Mouse (Mus musculus) neural tube, embryonic 13.5 days (tissue): Measurements from ENCODE around the gene Dnajb12. TPM values are rescaled to one million over a fixed set of nuclear protein-coding genes. Genes with fewer than 3 reads are reported as not detected.

Experiments used
- ATAC-seq: fragments of 200-750 bp; cut with Nextera tagmentation; 2 replicates; pipeline ENCODE4 v1.8.0; 2017; ENCODE audit warnings: low read depth, mild to moderate bottlenecking, moderate TSS enrichment, moderate library complexity
- H3K27ac ChIP-seq: fragments of 300-500 bp; sonication (generic); replicated peaks from 2 replicates; pipeline ENCODE4 v1.5.1; 2015; ENCODE audit warnings: moderate library complexity, mild to moderate bottlenecking, inconsistent platforms
- H3K27me3 ChIP-seq: fragments of 300-500 bp; sonication (generic); 2 replicates; pipeline ENCODE4 v1.6.1; 2015; ENCODE audit warnings: mild to moderate bottlenecking, inconsistent platforms
- H3K36me3 ChIP-seq: fragments of 300-500 bp; sonication (generic); 2 replicates; pipeline ENCODE4 v1.6.1; 2015; ENCODE audit warnings: mild to moderate bottlenecking, inconsistent platforms
- H3K4me1 ChIP-seq: fragments of 300-500 bp; sonication (generic); replicated peaks from 2 replicates; pipeline ENCODE4 v1.6.1; 2015; ENCODE audit warnings: inconsistent platforms
- H3K4me2 ChIP-seq: fragments of 300-500 bp; sonication (generic); 2 replicates; pipeline ENCODE4 v1.6.1; 2015; ENCODE audit warnings: inconsistent platforms, mild to moderate bottlenecking, moderate library complexity
- H3K4me3 ChIP-seq: fragments of 300-500 bp; sonication (generic); 2 replicates; pipeline ENCODE4 v1.5.1; 2015; ENCODE audit warnings: mild to moderate bottlenecking, inconsistent platforms
- H3K9ac ChIP-seq: fragments of 300-500 bp; sonication (generic); 2 replicates; pipeline ENCODE4 v1.6.1; 2015; ENCODE audit warnings: moderate library complexity, mild to moderate bottlenecking, inconsistent platforms
- H3K9me3 ChIP-seq: fragments of 300-500 bp; sonication (generic); 2 replicates; pipeline ENCODE4 v1.6.1; 2016; ENCODE audit warnings: inconsistent platforms
- WGBS: fragments of 180-500 bp; shearing (Covaris S2); methylation state at CpG from one replicate; pipeline ENCODE4 v1.1.7; 2015; 5-methylcytosine and 5-hydroxymethylcytosine counted together
- polyA plus RNA-seq: library from polyadenylated mRNA; unstranded; fragments of >200 nt; fragmentation: Nextera tagmentation; extraction: Ambion mirVana; gene quantifications from 2 replicates; pipeline ENCODE4 v1.2.1, GENCODE M21; 2015

Dnajb12 gene
- polyA plus RNA-seq, 1 experiment from 2014 or later: 20.4 TPM

DNA sequence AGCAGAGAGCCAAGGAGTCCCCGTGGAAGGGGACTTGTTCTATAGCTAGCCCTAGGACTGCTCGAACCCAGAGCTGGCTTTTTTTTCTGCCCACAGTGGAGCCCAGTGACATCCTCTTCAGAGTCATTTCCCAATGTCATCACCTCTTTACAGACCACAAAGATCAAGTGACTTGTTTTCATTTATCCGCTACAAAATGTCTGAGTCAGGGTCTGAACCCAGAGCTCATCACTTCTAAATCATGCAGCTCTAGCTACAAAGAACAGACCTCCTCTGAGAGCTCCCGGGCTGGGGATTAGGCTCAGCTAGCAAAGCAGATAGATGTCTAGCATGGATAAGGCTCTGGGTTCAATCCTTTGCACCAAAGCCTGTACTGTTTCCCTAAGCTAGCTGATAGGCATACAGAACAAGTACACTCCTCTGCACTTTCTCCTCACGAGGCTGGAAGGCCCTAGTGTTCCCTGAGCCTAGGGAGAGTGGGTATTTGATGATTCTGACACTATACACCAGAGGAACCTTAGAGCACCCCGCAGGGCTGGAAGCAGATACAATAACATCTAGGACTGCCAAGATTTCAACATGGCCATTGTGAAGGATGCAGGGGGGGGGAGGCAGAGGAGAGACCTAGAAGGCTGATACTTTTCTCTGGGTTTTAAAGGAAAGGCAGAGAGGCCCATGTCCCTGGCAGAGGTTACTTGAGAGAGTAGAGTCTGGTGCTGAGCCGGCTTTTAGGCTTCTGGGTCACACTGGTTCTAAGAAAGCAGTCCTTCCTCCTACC, 68.1 kb downstream of the Dnajb12 start:
- Histone ChIP-seq H3K36me3 (no peaks in the 10 kb centered on the region), H3K9ac (no peak overlapping the region), H3K4me2 (no peak overlapping the region), H3K27me3 (no peaks in the 10 kb centered on the region), H3K4me3 (no peak overlapping the region), H3K4me1 (peaks cover 50% of the 10 kb centered on the region), H3K9me3 (no peaks in the 10 kb centered on the region), H3K27ac (peak overlapping the region; percentile 14; the same call in 1 of the 2 replicates)
- no peak for ATAC-seq
- WGBS: 68% methylated on average over 7 of the region's 7 CpGs

DNA sequence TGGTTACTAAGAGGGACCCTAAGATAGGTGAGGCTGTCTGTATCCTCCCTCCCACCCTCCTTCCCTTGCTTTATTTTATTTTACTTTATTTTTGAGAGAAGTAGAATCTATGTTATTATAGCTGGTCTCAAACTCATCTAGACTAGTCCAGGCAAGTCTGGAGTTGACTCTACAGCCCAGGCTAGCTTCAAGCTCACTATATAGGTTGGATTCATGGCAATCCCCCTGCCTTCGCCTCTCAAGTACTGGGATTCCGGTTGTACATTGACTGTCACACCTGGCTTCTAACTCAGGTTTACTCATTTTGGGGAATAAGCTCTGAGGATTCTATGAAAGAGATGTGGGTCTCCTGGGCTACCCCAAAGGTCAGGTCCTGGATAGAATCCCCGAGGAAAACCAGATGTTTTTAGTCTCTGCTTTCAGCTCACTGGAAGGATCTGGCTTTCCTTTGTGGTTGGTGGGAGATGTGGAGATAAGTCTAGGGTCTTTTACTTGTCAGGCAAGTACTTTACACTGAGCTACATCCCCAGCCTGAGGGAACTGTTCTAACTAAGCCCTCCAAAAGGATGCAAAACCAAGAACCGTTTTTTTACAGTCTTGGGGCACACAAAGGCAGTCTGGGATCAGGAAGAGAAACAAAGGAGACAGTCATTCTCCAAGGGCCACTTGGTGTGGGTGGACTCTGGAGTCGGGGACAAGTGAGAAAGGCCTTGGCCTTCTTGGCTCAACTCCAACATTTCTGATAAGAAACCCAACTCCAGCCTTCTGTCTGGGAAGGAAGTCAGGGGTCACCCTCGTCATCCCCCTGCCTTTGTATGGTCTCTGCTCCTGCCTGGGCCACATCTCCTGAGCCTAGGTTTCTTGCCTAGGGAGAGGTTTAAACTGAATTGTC, 69.3 kb downstream of the Dnajb12 start:
- Histone ChIP-seq H3K9me3 (no peaks in the 10 kb centered on the region), H3K27me3 (no peaks in the 10 kb centered on the region), H3K4me3 (peak overlapping the region; percentile 95), H3K9ac (peak overlapping the region; percentile 97; the same call in 1 of the 2 replicates), H3K4me2 (peak overlapping the region; percentile 98), H3K36me3 (no peaks in the 10 kb centered on the region), H3K4me1 (peaks cover 49% of the 10 kb centered on the region), H3K27ac (peak overlapping the region; percentile 98; the same call in 1 of the 2 replicates)
- ATAC-seq: no peak
- 56% methylated on average over 6 of the region's 6 CpGs for WGBS

Other genes with a start within 250 kb of the Dnajb12 start
- 84.1 and 87.9 TPM in 2 replicates for gene Micu1, start 177.1 kb upstream of the Dnajb12 start, polyA plus RNA-seq
- 72.8 and 78.2 TPM in 2 replicates for gene Ddit4, start 72.3 kb downstream of the Dnajb12 start, polyA plus RNA-seq
- gene Ascc1, start 123.2 kb downstream of the Dnajb12 start, polyA plus RNA-seq: 41.7 and 44.5 TPM in 2 replicates
- 98.1 and 118 TPM in 2 replicates for gene Anapc16, start 123.6 kb downstream of the Dnajb12 start, polyA plus RNA-seq
- gene Spock2, start 226.7 kb downstream of the Dnajb12 start, polyA plus RNA-seq: 99.9 and 103 TPM in 2 replicates